In the genomic region with DNA sequence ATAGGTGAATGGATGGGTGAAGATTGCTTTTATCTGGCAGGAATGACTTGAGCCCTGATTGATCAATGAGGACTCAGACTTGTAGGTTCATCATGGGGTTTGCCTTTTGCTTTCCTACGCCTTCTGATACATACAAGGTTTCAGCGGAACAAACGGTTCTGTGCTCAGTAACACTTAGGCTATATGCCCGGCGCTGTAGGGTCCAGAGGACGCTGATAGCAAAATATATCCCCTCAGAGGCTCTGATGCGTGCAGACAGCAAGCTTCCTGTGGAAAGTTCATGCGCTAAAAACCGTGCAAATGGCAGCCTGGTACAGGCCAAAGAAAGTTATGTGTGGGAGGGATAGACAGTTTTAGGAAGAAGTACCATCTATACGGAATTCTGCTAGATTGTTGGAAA, we compare ENCODE assay signal across 8 mouse cellular contexts. TPM values are rescaled to one million over a fixed set of nuclear protein-coding genes. Genes with fewer than 3 reads are reported as not detected.
DNase-seq lines count a peak whose midpoint lies in the region; ATAC-seq and TF ChIP-seq lines count a peak whose summit lies in the region.

No protein-coding gene starts in this region.

- H3K27me3 ChIP-seq in heart, embryonic 14.5 days (ENCODE audit: control insufficient read depth, insufficient read depth, low read length) = no peaks in the 10 kb centered on the region
- peaks cover 18% of the 10 kb centered on the region for H3K27me3 ChIP-seq in E14TG2a.4 (ENCODE audit: insufficient read depth, low read length)
- no peaks in the 10 kb centered on the region for H3K27me3 ChIP-seq in forebrain, embryonic 16.5 days (replicated peaks; ENCODE audit: control insufficient read depth, insufficient read depth, low read length)

- H3K4me3 ChIP-seq in heart, embryonic 14.5 days (ENCODE audit: control insufficient read depth in 1 of 2, insufficient read depth in 1 of 2, low read depth in 1 of 2, low read length in 2 of 2) = peak overlapping the region; percentile 84 to 95
- H3K4me3 ChIP-seq in E14TG2a.4 (replicated peaks; ENCODE audit: low read length) = peak overlapping the region; percentile 94
- H3K4me3 ChIP-seq in forebrain, embryonic 16.5 days (replicated peaks; ENCODE audit: low read length) = peak overlapping the region; percentile 71
- H3K4me3 ChIP-seq in macrophage (ENCODE audit: inconsistent target) = peak overlapping the region; percentile 99

- no peak for TF ChIP-seq CTCF in E14TG2a.4 (conservative IDR thresholded peaks at IDR 0.05; ENCODE audit: low read length)

- 0 out of 4 replicates have a peak overlapping the region, but pooled peaks of 1 of the 2 experiments have one; percentile 81 for H3K27ac ChIP-seq in heart, embryonic 14.5 days (replicated peaks in 1 of 2; ENCODE audit: control insufficient read depth in 1 of 2, insufficient read depth in 1 of 2, low read depth in 2 of 2, low read length in 2 of 2)
- no peak overlapping the region for H3K27ac ChIP-seq in forebrain, embryonic 16.5 days (ENCODE audit: low read length)
- H3K27ac ChIP-seq in macrophage = peak overlapping the region; percentile 86

- peaks cover 3 to 10% of the 10 kb centered on the region in 2 experiments; a peak in 3 of 4 replicates for H3K4me1 ChIP-seq in heart, embryonic 14.5 days (ENCODE audit: control insufficient read depth in 2 of 2, insufficient read depth in 2 of 2, low read length in 2 of 2)
- H3K4me1 ChIP-seq in E14TG2a.4 (replicated peaks; ENCODE audit: low read depth, low read length) = peaks cover 27% of the 10 kb centered on the region
- H3K4me1 ChIP-seq in forebrain, embryonic 16.5 days (replicated peaks; ENCODE audit: control insufficient read depth, insufficient read depth, low read length) = peaks cover 10% of the 10 kb centered on the region

- H3K9me3 ChIP-seq in heart, embryonic 14.5 days (ENCODE audit: control insufficient read depth, low read length) = no peaks in the 10 kb centered on the region
- no peaks in the 10 kb centered on the region for H3K9me3 ChIP-seq in E14TG2a.4 (ENCODE audit: low read length)
- H3K9me3 ChIP-seq in forebrain, embryonic 16.5 days (ENCODE audit: control insufficient read depth, low read length) = no peaks in the 10 kb centered on the region

- no peak for DNase-seq in heart, postnatal 4 days
- DNase-seq in adrenal gland, postnatal 14 days = no peak
- no peak for DNase-seq in c-Kit-positive CD71-positive TER-119-positive erythroid progenitor cells, embryonic 14.5 days (ENCODE audit: low spot score)

- peaks cover 19% of the 10 kb centered on the region for H3K36me3 ChIP-seq in heart, embryonic 14.5 days (ENCODE audit: control insufficient read depth, insufficient read depth, low read length)
- H3K36me3 ChIP-seq in E14TG2a.4 (ENCODE audit: insufficient read depth, low read length) (peaks cover 18% of the 10 kb centered on the region), macrophage (ENCODE audit: inconsistent target) (peaks cover 49% of the 10 kb centered on the region)
- no peaks in the 10 kb centered on the region for H3K36me3 ChIP-seq in forebrain, embryonic 16.5 days (ENCODE audit: control insufficient read depth, insufficient read depth)

- peaks cover 60% of the 10 kb centered on the region for H3K79me2 ChIP-seq in macrophage (ENCODE audit: inconsistent target)

- no peak for ATAC-seq in heart, embryonic 14.5 days (ENCODE audit: insufficient number of reproducible peaks, insufficient read depth, low FRiP score, low read depth)
- no peak for ATAC-seq in forebrain, embryonic 16.5 days
- no peak for ATAC-seq in monocyte, adult 5-6 weeks (replicated peaks; ENCODE audit: insufficient number of reproducible peaks, low FRiP score, low TSS enrichment, poor library complexity, severe bottlenecking)

- H3K9ac ChIP-seq in heart, embryonic 14.5 days (ENCODE audit: low read length) = peak overlapping the region; percentile 89
- no peak overlapping the region for H3K9ac ChIP-seq in forebrain, embryonic 16.5 days (replicated peaks; ENCODE audit: low read depth, low read length)

- H3K4me2 ChIP-seq in heart, embryonic 14.5 days (ENCODE audit: low read length) = peak overlapping the region; percentile 75
- peak overlapping the region; percentile 99 for H3K4me2 ChIP-seq in forebrain, embryonic 16.5 days (ENCODE audit: low read length)

- 24% methylated on average over 10 of the region's 10 CpGs for WGBS in heart, embryonic 14.5 days
- 40% methylated on average over 10 of the region's 10 CpGs for WGBS in forebrain, embryonic 16.5 days
- WGBS in macrophage (ENCODE audit: missing documents) = 15% methylated on average over 10 of the region's 10 CpGs

RNA-seq across cellular contexts. Expression of a gene that starts 1.0 kb away (rescaled TPM):
- 31.7 and 38.0 TPM in 2 replicates for polyA plus RNA-seq in heart, embryonic 14.5 days (2014; fragmentation: Nextera tagmentation; extraction: Ambion mirVana)
- 10 to 100 TPM; 21.1 to 22.6 TPM for total RNA-seq in heart, postnatal 4 days (2021)
- polyA plus RNA-seq in forebrain, embryonic 16.5 days (2015; fragmentation: Nextera tagmentation; extraction: Ambion mirVana) = 10.5 and 13.2 TPM in 2 replicates
- total RNA-seq in macrophage (2018; cell fraction: chromatin; rRNA removed) = 1,000 to 10,000 TPM in 11 of 26 experiments, 100 to 1,000 TPM in 15; 220 to 2,159 (median 851) TPM
- total RNA-seq in macrophage (2018; cell fraction: cytosol; rRNA removed) = 1,000 to 10,000 TPM in 11 of 26 experiments, 100 to 1,000 TPM in 15; 200 to 1,584 (median 595) TPM
- total RNA-seq in macrophage (2018; cell fraction: nucleus; rRNA removed) = 1,000 to 10,000 TPM in 12 of 26 experiments, 100 to 1,000 TPM in 14; 209 to 1,911 (median 748) TPM
- 230 to 518 TPM (median 277 TPM) in 3 replicates for polyA plus RNA-seq in macrophage (2018)
- 56.4 and 56.9 TPM in 2 replicates for total RNA-seq in adrenal gland, postnatal 14 days (2021)
- total RNA-seq in monocyte, adult 5-6 weeks (2017) = 167 to 238 TPM (median 182 TPM) in 3 replicates
